Mouse (Mus musculus): ENCODE measurements around the gene Clcn3. TPM values are rescaled to one million over a fixed set of nuclear protein-coding genes. Genes with fewer than 3 reads are reported as not detected.

Gene Clcn3
- polyA plus RNA-seq, 1 experiment from 2014 or later, result 37.5 TPM

- no peak overlapping the region for H3K27ac ChIP-seq (ENCODE audit: low read depth, low read length)
- 88% methylated on average over 5 of the region's 5 CpGs for WGBS
- DNase-seq (ENCODE audit: low spot score) (no peak), ATAC-seq (ENCODE audit: insufficient read depth, low FRiP score, low TSS enrichment) (no peak)
- H3K4me1 ChIP-seq (ENCODE audit: control insufficient read depth, insufficient read depth, low read length), result no peaks in the 10 kb centered on the region; the same call in 1 of the 2 replicates
- no peaks in the 10 kb centered on the region for H3K36me3 ChIP-seq (ENCODE audit: control insufficient read depth, insufficient read depth, low read length)
- no peak overlapping the region for H3K4me3 ChIP-seq (ENCODE audit: low read depth, low read length)
- no peaks in the 10 kb centered on the region for H3K27me3 ChIP-seq (ENCODE audit: control insufficient read depth, insufficient read depth, low read length)
- H3K9ac ChIP-seq (ENCODE audit: low read length), result no peak overlapping the region
- no peak overlapping the region for H3K4me2 ChIP-seq (ENCODE audit: low read depth)
- no peaks in the 10 kb centered on the region for H3K9me3 ChIP-seq (ENCODE audit: control insufficient read depth, low read length)
These were observed 4.6 kb downstream of the Clcn3 start for GRCm38 (mm10) chr8:60978496-60978895.

GRCm38 (mm10) chr8:60976818-60977217 is 6.3 kb downstream of the Clcn3 start:
- Histone ChIP-seq H3K27ac (ENCODE audit: low read depth, low read length) (no peak overlapping the region), H3K4me1 (ENCODE audit: control insufficient read depth, insufficient read depth, low read length) (no peaks in the 10 kb centered on the region; the same call in 1 of the 2 replicates), H3K27me3 (ENCODE audit: control insufficient read depth, insufficient read depth, low read length) (no peaks in the 10 kb centered on the region), H3K4me2 (ENCODE audit: low read depth) (no peak overlapping the region), H3K4me3 (ENCODE audit: low read depth, low read length) (no peak overlapping the region), H3K9ac (ENCODE audit: low read length) (no peak overlapping the region), H3K9me3 (ENCODE audit: control insufficient read depth, low read length) (no peaks in the 10 kb centered on the region), H3K36me3 (ENCODE audit: control insufficient read depth, insufficient read depth, low read length) (no peaks in the 10 kb centered on the region)
- 79% methylated on average over 9 of the region's 9 CpGs for WGBS
- DNase-seq (ENCODE audit: low spot score) (no peak), ATAC-seq (ENCODE audit: insufficient read depth, low FRiP score, low TSS enrichment) (no peak)

DNA sequence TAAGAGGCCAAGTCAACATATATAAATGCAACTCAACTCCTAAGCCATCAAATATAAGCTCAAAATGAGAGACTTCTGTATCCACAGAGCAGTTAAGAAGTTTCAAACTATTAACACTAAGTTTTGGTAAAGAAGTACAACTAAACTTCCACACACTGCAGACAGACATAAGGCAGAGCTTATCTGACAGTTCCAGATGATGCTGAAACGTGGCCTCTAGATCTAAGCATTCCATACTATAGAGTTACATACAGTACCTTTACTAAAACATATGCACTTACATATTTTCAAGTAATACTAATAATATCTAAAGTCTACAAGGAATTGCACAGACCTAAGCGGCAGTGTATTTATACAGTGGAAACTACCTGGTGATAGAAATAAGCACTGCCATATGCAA is 8.3 kb downstream of the Clcn3 start:
- Histone ChIP-seq H3K27ac (ENCODE audit: low read depth, low read length) (no peak overlapping the region), H3K4me1 (ENCODE audit: control insufficient read depth, insufficient read depth, low read length) (no peaks in the 10 kb centered on the region), H3K9me3 (ENCODE audit: control insufficient read depth, low read length) (no peaks in the 10 kb centered on the region), H3K4me3 (ENCODE audit: low read depth, low read length) (no peak overlapping the region), H3K4me2 (ENCODE audit: low read depth) (no peak overlapping the region), H3K27me3 (ENCODE audit: control insufficient read depth, insufficient read depth, low read length) (no peaks in the 10 kb centered on the region), H3K9ac (ENCODE audit: low read length) (no peak overlapping the region), H3K36me3 (ENCODE audit: control insufficient read depth, insufficient read depth, low read length) (no peaks in the 10 kb centered on the region)
- ATAC-seq (ENCODE audit: insufficient read depth, low FRiP score, low TSS enrichment), result no peak
- WGBS, result 82% methylated on average over 2 of the region's 2 CpGs
- DNase-seq (ENCODE audit: low spot score), result no peak

GRCm38 (mm10) chr8:60973448-60973847 is 9.7 kb downstream of the Clcn3 start:
- no peak for DNase-seq (ENCODE audit: low spot score)
- WGBS, result 77% methylated on average over 2 of the region's 2 CpGs

GRCm38 (mm10) chr8:60971808-60972207 is 11.3 kb downstream of the Clcn3 start:
- DNase-seq (ENCODE audit: low spot score), result no peak
- 80% methylated on average over 4 of the region's 4 CpGs for WGBS

More at GRCm38 (mm10) chr8:60973448-60973847, 9.7 kb downstream of the Clcn3 start:
- Histone ChIP-seq H3K36me3 (ENCODE audit: control insufficient read depth, insufficient read depth, low read length) (no peaks in the 10 kb centered on the region), H3K9ac (ENCODE audit: low read length) (no peak overlapping the region), H3K9me3 (ENCODE audit: control insufficient read depth, low read length) (no peaks in the 10 kb centered on the region), H3K4me3 (ENCODE audit: low read depth, low read length) (no peak overlapping the region), H3K27me3 (ENCODE audit: control insufficient read depth, insufficient read depth, low read length) (no peaks in the 10 kb centered on the region), H3K4me2 (ENCODE audit: low read depth) (no peak overlapping the region), H3K27ac (ENCODE audit: low read depth, low read length) (no peak overlapping the region), H3K4me1 (ENCODE audit: control insufficient read depth, insufficient read depth, low read length) (no peaks in the 10 kb centered on the region)
- ATAC-seq (ENCODE audit: insufficient read depth, low FRiP score, low TSS enrichment), result no peak

GRCm38 (mm10) chr8:60969091-60969490 is 14.0 kb downstream of the Clcn3 start:
- H3K4me3 ChIP-seq (ENCODE audit: low read depth, low read length), result no peak overlapping the region
- ATAC-seq (ENCODE audit: insufficient read depth, low FRiP score, low TSS enrichment) (no peak), DNase-seq (ENCODE audit: low spot score) (no peak)
- H3K4me1 ChIP-seq (ENCODE audit: control insufficient read depth, insufficient read depth, low read length), result no peaks in the 10 kb centered on the region
- no peaks in the 10 kb centered on the region for H3K36me3 ChIP-seq (ENCODE audit: control insufficient read depth, insufficient read depth, low read length)
- H3K9me3 ChIP-seq (ENCODE audit: control insufficient read depth, low read length), result no peaks in the 10 kb centered on the region
- no peaks in the 10 kb centered on the region for H3K27me3 ChIP-seq (ENCODE audit: control insufficient read depth, insufficient read depth, low read length)
- no peak overlapping the region for H3K4me2 ChIP-seq (ENCODE audit: low read depth)
- no peak overlapping the region for H3K27ac ChIP-seq (ENCODE audit: low read depth, low read length)
- no peak overlapping the region for H3K9ac ChIP-seq (ENCODE audit: low read length)
- 35% methylated on average over 2 of the region's 2 CpGs for WGBS

More at GRCm38 (mm10) chr8:60971808-60972207, 11.3 kb downstream of the Clcn3 start:
- no peaks in the 10 kb centered on the region for H3K36me3 ChIP-seq (ENCODE audit: control insufficient read depth, insufficient read depth, low read length)
- H3K4me2 ChIP-seq (ENCODE audit: low read depth), result no peak overlapping the region
- no peak overlapping the region for H3K27ac ChIP-seq (ENCODE audit: low read depth, low read length)
- H3K4me1 ChIP-seq (ENCODE audit: control insufficient read depth, insufficient read depth, low read length), result no peaks in the 10 kb centered on the region
- no peak overlapping the region for H3K4me3 ChIP-seq (ENCODE audit: low read depth, low read length)
- H3K27me3 ChIP-seq (ENCODE audit: control insufficient read depth, insufficient read depth, low read length), result no peaks in the 10 kb centered on the region
- H3K9ac ChIP-seq (ENCODE audit: low read length), result no peak overlapping the region
- no peaks in the 10 kb centered on the region for H3K9me3 ChIP-seq (ENCODE audit: control insufficient read depth, low read length)
- no peak for ATAC-seq (ENCODE audit: insufficient read depth, low FRiP score, low TSS enrichment)

GRCm38 (mm10) chr8:60965741-60966140 is 17.4 kb downstream of the Clcn3 start:
- WGBS, result 66% methylated on average over 3 of the region's 3 CpGs

GRCm38 (mm10) chr8:60965306-60965705 is 17.8 kb downstream of the Clcn3 start:
- H3K9ac ChIP-seq (ENCODE audit: low read length), result no peak overlapping the region
- no peak overlapping the region for H3K4me3 ChIP-seq (ENCODE audit: low read depth, low read length)
- WGBS, result 60% methylated on average over 6 of the region's 6 CpGs
- H3K27me3 ChIP-seq (ENCODE audit: control insufficient read depth, insufficient read depth, low read length), result no peaks in the 10 kb centered on the region
- no peaks in the 10 kb centered on the region for H3K36me3 ChIP-seq (ENCODE audit: control insufficient read depth, insufficient read depth, low read length)
- no peak for ATAC-seq (ENCODE audit: insufficient read depth, low FRiP score, low TSS enrichment)
- no peak overlapping the region for H3K27ac ChIP-seq (ENCODE audit: low read depth, low read length)
- no peaks in the 10 kb centered on the region for H3K4me1 ChIP-seq (ENCODE audit: control insufficient read depth, insufficient read depth, low read length)
- H3K9me3 ChIP-seq (ENCODE audit: control insufficient read depth, low read length), result no peaks in the 10 kb centered on the region
- no peak for DNase-seq (ENCODE audit: low spot score)
- no peak overlapping the region for H3K4me2 ChIP-seq (ENCODE audit: low read depth)

More at GRCm38 (mm10) chr8:60965741-60966140, 17.4 kb downstream of the Clcn3 start:
- H3K4me2 ChIP-seq (ENCODE audit: low read depth), result no peak overlapping the region
- ATAC-seq (ENCODE audit: insufficient read depth, low FRiP score, low TSS enrichment), result no peak
- no peak overlapping the region for H3K27ac ChIP-seq (ENCODE audit: low read depth, low read length)
- H3K4me3 ChIP-seq (ENCODE audit: low read depth, low read length), result no peak overlapping the region
- H3K9ac ChIP-seq (ENCODE audit: low read length), result no peak overlapping the region
- DNase-seq (ENCODE audit: low spot score), result no peak
- no peaks in the 10 kb centered on the region for H3K4me1 ChIP-seq (ENCODE audit: control insufficient read depth, insufficient read depth, low read length)
- H3K9me3 ChIP-seq (ENCODE audit: control insufficient read depth, low read length), result no peaks in the 10 kb centered on the region
- no peaks in the 10 kb centered on the region for H3K27me3 ChIP-seq (ENCODE audit: control insufficient read depth, insufficient read depth, low read length)
- no peaks in the 10 kb centered on the region for H3K36me3 ChIP-seq (ENCODE audit: control insufficient read depth, insufficient read depth, low read length)

GRCm38 (mm10) chr8:60964518-60964917 is 18.6 kb downstream of the Clcn3 start:
- H3K9me3 ChIP-seq (ENCODE audit: control insufficient read depth, low read length), result no peaks in the 10 kb centered on the region

More at GRCm38 (mm10) chr8:60964518-60964917, 18.6 kb downstream of the Clcn3 start:
- H3K4me1 ChIP-seq (ENCODE audit: control insufficient read depth, insufficient read depth, low read length), result no peaks in the 10 kb centered on the region
- H3K27me3 ChIP-seq (ENCODE audit: control insufficient read depth, insufficient read depth, low read length), result no peaks in the 10 kb centered on the region
- no peak overlapping the region for H3K27ac ChIP-seq (ENCODE audit: low read depth, low read length)
- H3K4me3 ChIP-seq (ENCODE audit: low read depth, low read length), result no peak overlapping the region
- no peak overlapping the region for H3K4me2 ChIP-seq (ENCODE audit: low read depth)
- H3K36me3 ChIP-seq (ENCODE audit: control insufficient read depth, insufficient read depth, low read length), result no peaks in the 10 kb centered on the region
- ATAC-seq (ENCODE audit: insufficient read depth, low FRiP score, low TSS enrichment) (no peak), DNase-seq (ENCODE audit: low spot score) (no peak)
- no peak overlapping the region for H3K9ac ChIP-seq (ENCODE audit: low read length)
- WGBS, result 82% methylated on average over 4 of the region's 4 CpGs
